Mouse (Mus musculus) lung, adult 2 months (tissue): Measurements from ENCODE around the gene Gnb4.

Source experiments
- CTCF ChIP-seq: fragments of 200-500 bp; IDR thresholded peaks from 2 replicates; pipeline ENCODE4 v1.5.1; 2011; ENCODE audit warnings: mild to moderate bottlenecking, low read length, control low read depth; ENCODE audit not compliant: insufficient read depth
- POLR2A ChIP-seq: fragments of 200-500 bp; IDR thresholded peaks from 2 replicates; pipeline ENCODE4 v1.6.1; 2011; ENCODE audit warnings: low read depth, mild to moderate bottlenecking, control low read depth, low read length, borderline replicate concordance; ENCODE audit errors: extremely low read depth

- TF ChIP-seq CTCF (no peak), POLR2A (no peak)
These were observed 763 bp upstream of the Gnb4 start for GRCm38 (mm10) chr3:32617053-32617642.
